Mouse (Mus musculus) lung, embryonic 16.5 days (tissue): Measurements from ENCODE around the gene Tnfrsf12a. TPM values are rescaled to one million over a fixed set of nuclear protein-coding genes. Genes with fewer than 3 reads are reported as not detected.

Experiments
- ATAC-seq: fragments of 200-750 bp; cut with Nextera tagmentation; 2 replicates; pipeline ENCODE4 v1.8.0; 2017; ENCODE audit warnings: low read depth, mild to moderate bottlenecking, moderate library complexity
- H3K27ac ChIP-seq: fragments of 300-500 bp; sonication (generic); 2 replicates; pipeline ENCODE4 v1.5.1; 2014; ENCODE audit warnings: mild to moderate bottlenecking, control low read depth, low read length
- H3K27me3 ChIP-seq: fragments of 300-500 bp; sonication (generic); 2 replicates; pipeline ENCODE4 v1.6.1; 2014; ENCODE audit warnings: low read depth, low read length, mixed read lengths; ENCODE audit not compliant: control insufficient read depth, insufficient read depth
- H3K36me3 ChIP-seq: fragments of 300-500 bp; sonication (generic); 2 replicates; pipeline ENCODE4 v1.6.1; 2014; ENCODE audit warnings: low read length; ENCODE audit not compliant: control insufficient read depth, insufficient read depth
- H3K4me1 ChIP-seq: fragments of 300-500 bp; sonication (generic); replicated peaks from 2 replicates; pipeline ENCODE4 v1.6.1; 2014; ENCODE audit warnings: low read length, mixed read lengths; ENCODE audit not compliant: control insufficient read depth, insufficient read depth
- H3K4me2 ChIP-seq: fragments of 300-500 bp; sonication (generic); 2 replicates; pipeline ENCODE4 v1.6.1; 2014; ENCODE audit warnings: low read depth, low read length, control low read depth
- H3K4me3 ChIP-seq: fragments of 300-500 bp; sonication (generic); 2 replicates; pipeline ENCODE4 v1.5.1; 2014; ENCODE audit warnings: mild to moderate bottlenecking, low read length, control low read depth
- H3K9ac ChIP-seq: fragments of 300-500 bp; sonication (generic); 2 replicates; pipeline ENCODE4 v1.6.1; 2014; ENCODE audit warnings: low read length, control low read depth
- H3K9me3 ChIP-seq: fragments of 300-500 bp; sonication (generic); 2 replicates; pipeline ENCODE4 v1.6.1; 2016; ENCODE audit warnings: low read length; ENCODE audit not compliant: control insufficient read depth
- WGBS: fragments of 180-500 bp; shearing (Covaris S2); extraction: QIAGEN DNeasy Blood & Tissue Kit; methylation state at CpG from one replicate; pipeline ENCODE4 v1.1.7; 2014; 5-methylcytosine and 5-hydroxymethylcytosine counted together
- polyA plus RNA-seq: library from polyadenylated mRNA; unstranded; fragments of >200 nt; fragmentation: Nextera tagmentation; extraction: Ambion mirVana; gene quantifications from 2 replicates; pipeline ENCODE4 v1.2.1, GENCODE M21; 2015

Gene Tnfrsf12a
- 22.0 and 23.1 TPM in 2 replicates for polyA plus RNA-seq

GRCm38 (mm10) chr17:23677236-23677679 lies at the start of gene Tnfrsf12a:
Tnfrsf12a (minus strand) TSS chr17:23677468.
- ATAC-seq: peak; percentile 65
- Histone ChIP-seq H3K9ac (peak within 1 kb of the TSS; percentile 64), H3K4me2 (peak within 1 kb of the TSS; percentile 74), H3K27ac (peak within 1 kb of the TSS; percentile 47), H3K9me3 (no peaks in the 10 kb centered on the region), H3K27me3 (peaks cover 31% of the 10 kb centered on the region), H3K36me3 (no peaks in the 10 kb centered on the region), H3K4me1 (peaks cover 48% of the 10 kb centered on the region), H3K4me3 (peak within 1 kb of the TSS; percentile 54)
- WGBS: under 1% methylated on average over 34 of the region's 34 CpGs

- no peaks in the 10 kb centered on the region for H3K9me3 ChIP-seq
- H3K9ac ChIP-seq: peak overlapping the region; percentile 86
- H3K36me3 ChIP-seq: no peaks in the 10 kb centered on the region
- H3K4me2 ChIP-seq: peak overlapping the region; percentile 72
- H3K27ac ChIP-seq: peak overlapping the region; percentile 93
- H3K4me3 ChIP-seq: peak overlapping the region; percentile 79
- H3K4me1 ChIP-seq: peaks cover 13% of the 10 kb centered on the region; the same call in 1 of the 2 replicates
- no peaks in the 10 kb centered on the region for H3K27me3 ChIP-seq
- peak; percentile 95 for ATAC-seq
- WGBS: under 1% methylated on average over 20 of the region's 20 CpGs
Measured at GRCm38 (mm10) chr17:23726758-23727142, 49.5 kb upstream of the Tnfrsf12a start.

- Histone ChIP-seq H3K4me1 (peaks cover 13% of the 10 kb centered on the region; the same call in 1 of the 2 replicates), H3K36me3 (no peaks in the 10 kb centered on the region), H3K27me3 (no peaks in the 10 kb centered on the region), H3K27ac (peak within 1 kb of the TSS; percentile 93), H3K9ac (peak within 1 kb of the TSS; percentile 86), H3K4me3 (peak within 1 kb of the TSS; percentile 79), H3K9me3 (no peaks in the 10 kb centered on the region), H3K4me2 (peak within 1 kb of the TSS; percentile 72)
- peak; percentile 94 for ATAC-seq
- WGBS: 2% methylated on average over 68 of the region's 73 CpGs
Measured at GRCm38 (mm10) chr17:23725999-23726757, 48.9 kb upstream of the Tnfrsf12a start, which contains the start of gene Pkmyt1. Pkmyt1 (plus strand) TSS chr17:23726336.

GRCm38 (mm10) chr17:23725477-23725876 lies 48.2 kb upstream of the Tnfrsf12a start:
- no peaks in the 10 kb centered on the region for H3K9me3 ChIP-seq
- peak overlapping the region; percentile 72 for H3K4me2 ChIP-seq
- no peaks in the 10 kb centered on the region for H3K27me3 ChIP-seq
- H3K4me1 ChIP-seq: peaks cover 13% of the 10 kb centered on the region; the same call in 1 of the 2 replicates
- WGBS: 50% methylated on average over 4 of the region's 4 CpGs
- peak overlapping the region; percentile 79 for H3K4me3 ChIP-seq
- no peak for ATAC-seq
- H3K36me3 ChIP-seq: no peaks in the 10 kb centered on the region
- H3K9ac ChIP-seq: peak overlapping the region; percentile 86
- H3K27ac ChIP-seq: peak overlapping the region; percentile 93

- Histone ChIP-seq H3K9me3 (no peaks in the 10 kb centered on the region), H3K27me3 (no peaks in the 10 kb centered on the region), H3K27ac (no peak within 1 kb of the TSS), H3K4me2 (no peak within 1 kb of the TSS), H3K36me3 (no peaks in the 10 kb centered on the region), H3K4me3 (no peak within 1 kb of the TSS), H3K9ac (no peak within 1 kb of the TSS), H3K4me1 (peaks cover 12% of the 10 kb centered on the region; the same call in 1 of the 2 replicates)
- 51% methylated on average over 7 of the region's 7 CpGs for WGBS
- ATAC-seq: no peak
Measured at GRCm38 (mm10) chr17:23722376-23723125, 45.3 kb upstream of the Tnfrsf12a start, which contains the start of gene 1520401A03Rik. 1520401A03Rik (minus strand) TSS chr17:23722783.

- Histone ChIP-seq H3K27ac (no peak overlapping the region), H3K9ac (no peak overlapping the region), H3K4me2 (no peak overlapping the region), H3K9me3 (no peaks in the 10 kb centered on the region), H3K36me3 (no peaks in the 10 kb centered on the region), H3K4me3 (no peak overlapping the region), H3K4me1 (peaks cover 5% of the 10 kb centered on the region; the same call in 1 of the 2 replicates), H3K27me3 (no peaks in the 10 kb centered on the region)
- 86% methylated on average over 2 of the region's 2 CpGs for WGBS
- no peak for ATAC-seq
Measured at GRCm38 (mm10) chr17:23721886-23722285, 44.6 kb upstream of the Tnfrsf12a start.

- no peak overlapping the region for H3K4me2 ChIP-seq
- ATAC-seq: no peak
- H3K4me3 ChIP-seq: no peak overlapping the region
- no peaks in the 10 kb centered on the region for H3K36me3 ChIP-seq
- no peaks in the 10 kb centered on the region for H3K27me3 ChIP-seq
- H3K9me3 ChIP-seq: no peaks in the 10 kb centered on the region
- H3K9ac ChIP-seq: no peak overlapping the region
- H3K4me1 ChIP-seq: no peaks in the 10 kb centered on the region
- WGBS: 21% methylated on average over 1 of the region's 1 CpGs
- no peak overlapping the region for H3K27ac ChIP-seq
Measured at GRCm38 (mm10) chr17:23719455-23719854, 42.2 kb upstream of the Tnfrsf12a start.

- H3K4me2 ChIP-seq: no peak overlapping the region
- H3K27ac ChIP-seq: no peak overlapping the region
- H3K36me3 ChIP-seq: no peaks in the 10 kb centered on the region
- no peaks in the 10 kb centered on the region for H3K4me1 ChIP-seq
- no peak overlapping the region for H3K4me3 ChIP-seq
- no peaks in the 10 kb centered on the region for H3K9me3 ChIP-seq
- 45% methylated on average over 2 of the region's 2 CpGs for WGBS
- 0 out of 2 replicates have a peak, but pooled peaks have one; percentile 21 for ATAC-seq
- H3K27me3 ChIP-seq: no peaks in the 10 kb centered on the region
- H3K9ac ChIP-seq: no peak overlapping the region
Measured at GRCm38 (mm10) chr17:23717003-23717402, 39.7 kb upstream of the Tnfrsf12a start.

- Histone ChIP-seq H3K27me3 (no peaks in the 10 kb centered on the region; the same call in 1 of the 2 replicates), H3K9ac (no peak overlapping the region), H3K9me3 (no peaks in the 10 kb centered on the region), H3K4me1 (no peaks in the 10 kb centered on the region), H3K27ac (no peak overlapping the region), H3K4me3 (no peak overlapping the region), H3K36me3 (no peaks in the 10 kb centered on the region), H3K4me2 (no peak overlapping the region)
- peak; percentile 64; the same call in 1 of the 2 replicates for ATAC-seq
- 1% methylated on average over 3 of the region's 3 CpGs for WGBS
Measured at GRCm38 (mm10) chr17:23706212-23706611, 28.9 kb upstream of the Tnfrsf12a start.
